Mouse (Mus musculus): ENCODE results near the gene Hacd2.

Gene Hacd2

GRCm38 (mm10) chr16:35055861-35056260 lies 33.6 kb downstream of the Hacd2 start:
- no peak for DNase-seq

GRCm38 (mm10) chr16:35056306-35056705 lies 34.1 kb downstream of the Hacd2 start:
- peak; percentile 67 for DNase-seq

GRCm38 (mm10) chr16:35056786-35057185 lies 34.6 kb downstream of the Hacd2 start:
- no peak for DNase-seq

GRCm38 (mm10) chr16:35061017-35061416 lies 38.8 kb downstream of the Hacd2 start:
- DNase-seq = peak; percentile 49

GRCm38 (mm10) chr16:35065724-35066123 lies 43.5 kb downstream of the Hacd2 start:
- no peak for DNase-seq

GRCm38 (mm10) chr16:35067095-35067494 lies 44.9 kb downstream of the Hacd2 start:
- peak; percentile 41 for DNase-seq

- no peak for DNase-seq
Observed at GRCm38 (mm10) chr16:35067631-35068030, 45.4 kb downstream of the Hacd2 start.

GRCm38 (mm10) chr16:35068886-35069285 lies 46.7 kb downstream of the Hacd2 start:
- no peak for DNase-seq

- DNase-seq = no peak
Observed at GRCm38 (mm10) chr16:35074436-35074835, 52.2 kb downstream of the Hacd2 start.

GRCm38 (mm10) chr16:35075643-35076042 lies 53.4 kb downstream of the Hacd2 start:
- no peak for DNase-seq

GRCm38 (mm10) chr16:35093500-35093899 lies 71.3 kb downstream of the Hacd2 start:
- no peak for DNase-seq

- DNase-seq = no peak
Observed at GRCm38 (mm10) chr16:35097870-35098530, 75.8 kb downstream of the Hacd2 start.

GRCm38 (mm10) chr16:35101751-35102420 lies 79.7 kb downstream of the Hacd2 start:
- peak; percentile 21 for DNase-seq

GRCm38 (mm10) chr16:35102866-35103620 lies 80.8 kb downstream of the Hacd2 start:
- no peak for DNase-seq

GRCm38 (mm10) chr16:35107985-35108384 lies 85.8 kb downstream of the Hacd2 start:
- DNase-seq = peak; percentile 47

GRCm38 (mm10) chr16:35109156-35109555 lies 86.9 kb downstream of the Hacd2 start:
- DNase-seq = peak; percentile 26

GRCm38 (mm10) chr16:35109656-35110291 lies 87.5 kb downstream of the Hacd2 start:
- peak; percentile 42 for DNase-seq

- peak; percentile 89 for DNase-seq
Observed at GRCm38 (mm10) chr16:35110410-35111142, 88.3 kb downstream of the Hacd2 start.

- peak; percentile 34 for DNase-seq
Observed at GRCm38 (mm10) chr16:35111143-35111620, 89.0 kb downstream of the Hacd2 start.

GRCm38 (mm10) chr16:35113496-35113895 lies 91.3 kb downstream of the Hacd2 start:
- DNase-seq = no peak

GRCm38 (mm10) chr16:35116328-35116956 lies 94.2 kb downstream of the Hacd2 start:
- no peak for DNase-seq

GRCm38 (mm10) chr16:35117436-35117835 lies 95.2 kb downstream of the Hacd2 start:
- DNase-seq = no peak

Measured in embryo, embryonic 11 days (tissue).